Mouse (Mus musculus) neural tube, embryonic 15.5 days (tissue): ENCODE results near the gene Dffb. TPM values are rescaled to one million over a fixed set of nuclear protein-coding genes. Genes with fewer than 3 reads are reported as not detected.

ENCODE experiments used
- ATAC-seq: fragments of 200-750 bp; cut with Nextera tagmentation; 2 replicates; pipeline ENCODE4 v1.8.0; 2017; ENCODE audit warnings: mild to moderate bottlenecking, moderate TSS enrichment, moderate library complexity; ENCODE audit not compliant: low FRiP score
- H3K27ac ChIP-seq: fragments of 300-500 bp; sonication (generic); replicated peaks from 2 replicates; pipeline ENCODE4 v1.5.1; 2015; ENCODE audit warnings: mild to moderate bottlenecking, inconsistent platforms
- H3K27me3 ChIP-seq: fragments of 300-500 bp; sonication (generic); replicated peaks from 2 replicates; pipeline ENCODE4 v1.6.1; 2015; ENCODE audit warnings: inconsistent platforms
- H3K36me3 ChIP-seq: fragments of 300-500 bp; sonication (generic); 2 replicates; pipeline ENCODE4 v1.6.1; 2015; ENCODE audit warnings: inconsistent platforms
- H3K4me1 ChIP-seq: fragments of 300-500 bp; sonication (generic); 2 replicates; pipeline ENCODE4 v1.6.1; 2015; ENCODE audit warnings: inconsistent platforms
- H3K4me2 ChIP-seq: fragments of 300-500 bp; sonication (generic); 2 replicates; pipeline ENCODE4 v1.6.1; 2015; ENCODE audit warnings: inconsistent platforms, mild to moderate bottlenecking, moderate library complexity
- H3K4me3 ChIP-seq: fragments of 300-500 bp; sonication (generic); replicated peaks from 2 replicates; pipeline ENCODE4 v1.5.1; 2015; ENCODE audit warnings: mild to moderate bottlenecking, inconsistent platforms
- H3K9ac ChIP-seq: fragments of 300-500 bp; sonication (generic); replicated peaks from 2 replicates; pipeline ENCODE4 v1.6.1; 2015; ENCODE audit warnings: mild to moderate bottlenecking, inconsistent platforms
- H3K9me3 ChIP-seq: fragments of 300-500 bp; sonication (generic); replicated peaks from 2 replicates; pipeline ENCODE4 v1.6.1; 2016; ENCODE audit warnings: inconsistent platforms
- WGBS: fragments of 180-500 bp; shearing (Covaris S2); methylation state at CpG from one replicate; pipeline ENCODE4 v1.1.7; 2015; ENCODE audit warnings: mixed read lengths; 5-methylcytosine and 5-hydroxymethylcytosine counted together
- polyA plus RNA-seq: library from polyadenylated mRNA; unstranded; fragments of >200 nt; fragmentation: Nextera tagmentation; extraction: Ambion mirVana; gene quantifications from 2 replicates; pipeline ENCODE4 v1.2.1, GENCODE M21; 2015

Gene Dffb
- polyA plus RNA-seq, result 11.3 and 12.6 TPM in 2 replicates

GRCm38 (mm10) chr4:153974431-153975291 lies at the start of gene Dffb, which contains the start of gene Cep104:
TSS of gene Dffb (minus strand) at chr4:153975126.
TSS of gene Cep104 (plus strand) at chr4:153975194.
- H3K4me2 ChIP-seq, result peak within 1 kb of the TSS; percentile 93
- H3K9me3 ChIP-seq, result no peaks in the 10 kb centered on the region
- peak within 1 kb of the TSS; percentile 88 for H3K4me3 ChIP-seq
- WGBS, result 1% methylated on average over 63 of the region's 68 CpGs
- H3K27me3 ChIP-seq, result no peaks in the 10 kb centered on the region
- peaks cover 46% of the 10 kb centered on the region for H3K4me1 ChIP-seq
- peak; percentile 97 for ATAC-seq
- peaks cover 31% of the 10 kb centered on the region for H3K36me3 ChIP-seq
- H3K9ac ChIP-seq, result peak within 1 kb of the TSS; percentile 89
- peak within 1 kb of the TSS; percentile 78 for H3K27ac ChIP-seq

DNA sequence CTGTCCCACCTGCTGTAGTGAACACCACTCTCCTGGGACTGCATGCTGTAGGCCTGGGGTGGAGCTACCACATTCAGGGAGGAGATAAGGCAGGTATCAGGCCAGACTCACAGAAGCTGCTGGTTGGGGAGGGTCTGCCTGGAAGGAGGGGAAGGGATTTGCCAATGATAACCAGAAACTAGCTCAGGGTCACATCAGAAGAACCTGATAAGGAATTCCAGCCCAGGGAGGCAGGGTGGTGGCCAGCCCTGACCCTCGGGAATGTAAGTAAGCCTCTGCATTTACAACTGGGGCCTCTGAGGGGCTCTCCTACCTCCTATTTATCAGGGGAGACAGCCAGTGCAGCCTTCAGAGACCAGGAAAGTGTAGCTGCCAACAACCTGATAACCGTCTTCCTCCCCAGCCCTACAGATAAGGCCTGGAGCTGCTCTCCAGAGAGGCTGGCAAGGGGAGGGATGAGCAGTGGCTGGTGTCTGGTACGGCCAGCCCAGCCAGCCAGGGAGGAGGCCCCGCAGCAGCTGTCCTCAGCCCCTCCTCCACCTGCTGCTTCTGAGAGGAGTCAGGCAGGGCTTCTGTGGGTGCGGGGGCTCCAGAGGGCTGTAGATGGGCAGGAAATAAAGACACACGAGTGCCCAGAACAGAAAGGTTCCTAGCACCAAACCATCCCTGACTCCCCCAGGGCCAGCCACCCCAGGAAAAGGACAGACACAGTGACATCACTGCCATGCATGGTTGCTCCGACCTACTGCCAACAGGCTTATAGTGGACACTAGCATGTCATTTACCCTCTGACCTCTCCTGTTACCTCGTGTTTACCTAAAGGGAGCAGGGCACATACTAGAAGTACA lies 49.1 kb upstream of the Dffb start:
- H3K9ac ChIP-seq, result no peak overlapping the region
- H3K4me2 ChIP-seq, result no peak overlapping the region
- H3K4me1 ChIP-seq, result peaks cover 34% of the 10 kb centered on the region
- no peak overlapping the region for H3K27ac ChIP-seq
- no peak overlapping the region for H3K4me3 ChIP-seq
- no peak for ATAC-seq
- H3K27me3 ChIP-seq, result peaks cover 16% of the 10 kb centered on the region
- H3K36me3 ChIP-seq, result peaks cover 35% of the 10 kb centered on the region
- WGBS, result 28% methylated on average over 8 of the region's 8 CpGs
- H3K9me3 ChIP-seq, result no peaks in the 10 kb centered on the region

DNA sequence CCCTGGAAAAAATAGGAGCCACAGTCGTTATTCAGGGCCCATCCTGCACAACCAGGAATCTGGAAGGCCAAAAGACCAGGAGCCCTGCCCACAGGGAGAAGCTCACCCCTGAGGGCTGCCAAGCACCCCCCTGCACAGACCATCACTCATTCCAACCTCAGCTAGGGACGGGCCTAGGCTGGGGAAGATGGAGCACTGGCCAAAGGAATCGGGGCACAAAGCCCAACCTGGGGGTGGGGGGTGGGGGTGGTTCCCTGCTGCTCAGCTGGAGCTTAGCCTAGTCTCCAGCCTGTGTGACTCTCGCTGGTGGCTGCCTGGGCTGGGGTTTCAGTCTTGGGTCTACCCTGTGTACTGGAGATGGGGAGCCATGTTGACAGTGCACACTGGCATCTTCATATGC lies 47.9 kb upstream of the Dffb start:
- ATAC-seq, result peak; percentile 51
- WGBS, result 40% methylated on average over 4 of the region's 4 CpGs

GRCm38 (mm10) chr4:154022407-154022806 lies 47.5 kb upstream of the Dffb start:
- 76% methylated on average over 4 of the region's 4 CpGs for WGBS
- Histone ChIP-seq H3K27ac (0 out of 2 replicates have a peak overlapping the region, but pooled peaks have one; percentile 28), H3K4me1 (peaks cover 34% of the 10 kb centered on the region), H3K4me3 (no peak overlapping the region), H3K27me3 (peaks cover 14% of the 10 kb centered on the region), H3K36me3 (peaks cover 49% of the 10 kb centered on the region), H3K4me2 (no peak overlapping the region), H3K9me3 (no peaks in the 10 kb centered on the region), H3K9ac (no peak overlapping the region)
- ATAC-seq, result no peak; the same call in 1 of the 2 replicates

More for the DNA sequence above, 47.9 kb upstream of the Dffb start:
- Histone ChIP-seq H3K9ac (no peak overlapping the region), H3K4me3 (no peak overlapping the region), H3K27ac (peak overlapping the region; percentile 28; the same call in 1 of the 2 replicates), H3K4me2 (no peak overlapping the region), H3K4me1 (peaks cover 34% of the 10 kb centered on the region), H3K27me3 (peaks cover 16% of the 10 kb centered on the region), H3K36me3 (peaks cover 46% of the 10 kb centered on the region), H3K9me3 (no peaks in the 10 kb centered on the region)

DNA sequence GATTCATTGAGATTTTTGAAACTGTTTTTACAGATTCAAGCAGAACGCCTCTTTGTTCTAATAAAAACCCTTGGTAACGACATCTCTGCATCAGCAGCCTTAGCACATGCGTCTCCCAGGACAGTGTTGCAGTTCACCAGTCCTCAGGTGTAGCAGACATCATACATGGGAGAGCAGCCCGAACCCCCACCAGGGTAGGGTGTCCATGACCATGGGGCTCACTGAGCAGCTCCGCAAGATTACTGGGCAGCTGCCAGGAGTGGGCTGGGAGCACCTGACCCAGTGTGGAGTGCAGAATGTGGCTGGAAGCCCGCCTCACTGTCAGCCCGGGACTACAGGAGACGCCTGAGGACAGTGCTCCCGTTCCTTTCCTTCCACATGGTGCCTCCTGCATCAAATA lies 46.5 kb upstream of the Dffb start:
- Histone ChIP-seq H3K27me3 (peaks cover 5% of the 10 kb centered on the region; the same call in 1 of the 2 replicates), H3K4me2 (no peak overlapping the region), H3K4me1 (peaks cover 32% of the 10 kb centered on the region), H3K27ac (no peak overlapping the region), H3K9ac (no peak overlapping the region), H3K36me3 (peaks cover 58% of the 10 kb centered on the region), H3K9me3 (no peaks in the 10 kb centered on the region), H3K4me3 (no peak overlapping the region)
- WGBS, result 91% methylated on average over 9 of the region's 9 CpGs
- ATAC-seq, result no peak

GRCm38 (mm10) chr4:154019571-154019970 lies 44.6 kb upstream of the Dffb start:
- H3K4me1 ChIP-seq, result peaks cover 15% of the 10 kb centered on the region; the same call in 1 of the 2 replicates
- peaks cover 73% of the 10 kb centered on the region for H3K36me3 ChIP-seq
- 74% methylated on average over 7 of the region's 7 CpGs for WGBS
- H3K9me3 ChIP-seq, result no peaks in the 10 kb centered on the region
- ATAC-seq, result no peak
- no peak overlapping the region for H3K27ac ChIP-seq
- peaks cover 3% of the 10 kb centered on the region; the same call in 1 of the 2 replicates for H3K27me3 ChIP-seq
- no peak overlapping the region for H3K4me3 ChIP-seq
- no peak overlapping the region for H3K9ac ChIP-seq
- H3K4me2 ChIP-seq, result no peak overlapping the region

- Histone ChIP-seq H3K27ac (no peak overlapping the region), H3K4me3 (no peak overlapping the region), H3K36me3 (peaks cover 53% of the 10 kb centered on the region), H3K9me3 (no peaks in the 10 kb centered on the region), H3K4me2 (no peak overlapping the region), H3K27me3 (no peaks in the 10 kb centered on the region), H3K4me1 (peaks cover 28% of the 10 kb centered on the region), H3K9ac (no peak overlapping the region)
- ATAC-seq, result no peak
- WGBS, result 94% methylated on average over 11 of the region's 11 CpGs
These were observed 40.5 kb upstream of the Dffb start for GRCm38 (mm10) chr4:154015476-154015875.

DNA sequence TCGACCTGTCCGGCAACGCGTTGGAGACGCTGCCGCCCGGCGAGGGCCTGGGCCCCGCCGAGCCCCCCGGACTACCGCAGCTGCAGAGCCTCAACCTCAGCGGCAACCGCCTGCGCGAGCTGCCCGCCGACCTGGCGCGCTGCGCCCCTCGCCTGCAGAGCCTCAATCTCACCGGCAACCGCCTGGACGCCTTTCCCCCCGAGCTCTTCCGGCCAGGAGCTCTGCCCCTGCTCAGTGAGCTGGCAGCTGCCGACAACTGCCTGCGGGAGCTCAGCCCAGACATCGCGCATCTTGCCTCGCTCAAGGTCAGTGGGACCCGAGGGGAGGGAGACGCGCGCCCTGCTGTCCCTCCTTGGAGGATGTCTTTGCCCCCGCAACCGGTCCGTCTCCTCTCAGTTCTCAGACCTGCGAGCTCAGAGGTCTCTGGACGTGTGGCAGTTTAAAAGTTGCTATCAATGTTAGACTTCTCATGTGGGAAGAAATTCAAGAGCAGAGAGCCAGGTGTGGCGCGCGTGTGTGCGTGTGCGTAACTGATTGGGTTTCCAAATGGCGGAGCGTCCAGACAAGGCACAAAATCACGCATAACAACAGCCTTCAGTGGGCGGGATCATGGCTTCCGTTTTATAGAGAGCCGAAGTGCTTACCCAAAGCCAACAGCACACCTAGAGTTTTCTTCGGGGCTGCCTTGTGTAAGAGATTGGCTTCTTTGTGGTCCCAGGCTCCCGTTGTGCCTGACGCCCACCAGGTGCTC lies 37.4 kb upstream of the Dffb start:
- peak overlapping the region; percentile 97 for H3K4me2 ChIP-seq
- H3K4me3 ChIP-seq, result peak overlapping the region; percentile 71
- peaks cover 28% of the 10 kb centered on the region for H3K4me1 ChIP-seq
- no peaks in the 10 kb centered on the region for H3K27me3 ChIP-seq
- H3K27ac ChIP-seq, result peak overlapping the region; percentile 62
- H3K36me3 ChIP-seq, result peaks cover 28% of the 10 kb centered on the region
- peak overlapping the region; percentile 78 for H3K9ac ChIP-seq
- no peaks in the 10 kb centered on the region for H3K9me3 ChIP-seq
- ATAC-seq, result no peak
- WGBS, result 1% methylated on average over 54 of the region's 55 CpGs

DNA sequence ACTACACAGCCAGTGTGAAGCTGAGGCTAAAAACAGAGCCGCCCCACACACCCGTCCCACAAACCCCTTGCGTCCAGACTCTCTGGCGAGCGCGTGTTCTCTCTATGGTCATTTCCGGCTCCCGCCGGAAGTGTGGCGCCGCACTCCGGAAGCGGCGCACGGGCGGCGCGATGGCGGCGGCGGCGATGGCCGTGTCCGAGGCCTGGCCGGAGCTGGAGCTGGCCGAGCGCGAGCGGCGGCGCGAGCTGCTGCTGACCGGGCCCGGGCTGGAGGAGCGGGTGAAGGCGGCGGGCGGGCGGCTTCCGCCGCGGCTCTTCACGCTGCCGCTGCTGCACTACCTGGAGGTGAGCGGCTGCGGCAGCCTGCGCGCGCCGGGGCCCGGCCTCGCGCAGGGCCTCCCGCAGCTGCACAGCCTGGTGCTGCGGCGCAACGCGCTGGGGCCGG lies 36.7 kb upstream of the Dffb start, which contains the start of gene Lrrc47:
Gene Lrrc47, plus strand, starts transcription at position 86 of the 444 bp plus-strand sequence.
- Histone ChIP-seq H3K9me3 (no peaks in the 10 kb centered on the region), H3K4me2 (peak within 1 kb of the TSS; percentile 97), H3K9ac (peak within 1 kb of the TSS; percentile 78), H3K27me3 (no peaks in the 10 kb centered on the region), H3K36me3 (peaks cover 28% of the 10 kb centered on the region), H3K4me1 (peaks cover 28% of the 10 kb centered on the region), H3K4me3 (peak within 1 kb of the TSS; percentile 71), H3K27ac (peak within 1 kb of the TSS; percentile 67)
- WGBS, result under 1% methylated on average over 50 of the region's 59 CpGs
- peak; percentile 94 for ATAC-seq

- no peaks in the 10 kb centered on the region for H3K9me3 ChIP-seq
- 28% methylated on average over 13 of the region's 13 CpGs for WGBS
- no peak; the same call in 1 of the 2 replicates for ATAC-seq
These were observed 36.1 kb upstream of the Dffb start for GRCm38 (mm10) chr4:154010907-154011645.

More at GRCm38 (mm10) chr4:154010907-154011645, 36.1 kb upstream of the Dffb start:
- Histone ChIP-seq H3K27ac (peak overlapping the region; percentile 67), H3K9ac (peak overlapping the region; percentile 78), H3K36me3 (peaks cover 28% of the 10 kb centered on the region), H3K4me1 (peaks cover 28% of the 10 kb centered on the region), H3K27me3 (no peaks in the 10 kb centered on the region), H3K4me3 (peak overlapping the region; percentile 71), H3K4me2 (peak overlapping the region; percentile 97)
